Comparison of ENCODE assay signal across 16 mouse cellular contexts in genomic region chr2:113555724-113556123, GRCm38 (mm10).
DNase-seq lines count a peak whose midpoint lies in the region; ATAC-seq and TF ChIP-seq lines count a peak whose summit lies in the region.
"Had no signal": no experiment of that assay in that cellular context is flagged by ENCODE, and none has a peak within 500 bp of the region (broad histone marks: within the 10 kb centered on the region; RNA-seq: fewer than 3 reads in every experiment).

No protein-coding gene starts in this region.

- no peak overlapping the region for H3K27ac ChIP-seq in heart, postnatal 0 days (ENCODE audit: low read depth)
- H3K27ac ChIP-seq in stomach, embryonic 16.5 days (ENCODE audit: low read length): peak overlapping the region; percentile 40; the same call in 1 of the 2 replicates
- H3K27ac ChIP-seq: left cerebral cortex, adult 2 months; limb, embryonic 12.5 days; liver, embryonic 15.5 days; midbrain, embryonic 12.5 days had no signal

- no peaks in the 10 kb centered on the region for H3K36me3 ChIP-seq in heart, postnatal 0 days (replicated peaks; ENCODE audit: control insufficient read depth, insufficient read depth, low read length)
- H3K36me3 ChIP-seq in stomach, embryonic 16.5 days (ENCODE audit: control insufficient read depth, insufficient read depth, low read length): no peaks in the 10 kb centered on the region
- H3K36me3 ChIP-seq: G1E; limb, embryonic 12.5 days; liver, embryonic 15.5 days; midbrain, embryonic 12.5 days had no signal

- peak; percentile 7 for DNase-seq in gastrocnemius, adult 18-20 months (ENCODE audit: low spot score)
- DNase-seq in gastrocnemius, postnatal 14 days: no peak
- peak; percentile 18 for DNase-seq in right cerebral cortex, postnatal 14 days
- DNase-seq in right cerebral cortex, postnatal 36 days (ENCODE audit: low spot score in 2 of 2): no peak
- DNase-seq in heart, postnatal 0 days (ENCODE audit: low spot score): peak; percentile 75
- DNase-seq in layer of hippocampus, adult 9-11 months: no peak
- DNase-seq: cerebellum, adult 2 months; lung, postnatal 36 days had no signal

- no peak for TF ChIP-seq CTCF in heart, postnatal 0 days (IDR thresholded peaks at IDR 0.05; ENCODE audit: low read depth)

- ATAC-seq in heart, postnatal 0 days (ENCODE audit: insufficient read depth, low read depth): peak; percentile 70
- peak; percentile 76 for ATAC-seq in stomach, embryonic 16.5 days (ENCODE audit: insufficient read depth, low FRiP score)
- no peak for ATAC-seq in erythroid progenitor cell, adult 5-6 weeks (replicated peaks; ENCODE audit: low FRiP score, poor library complexity, severe bottlenecking)

- TF ChIP-seq EP300 in heart, postnatal 0 days (IDR thresholded peaks at IDR 0.05; ENCODE audit: low read depth): no peak; the same call in 1 of the 2 replicates

- H3K9me3 ChIP-seq in heart, postnatal 0 days (replicated peaks; ENCODE audit: control insufficient read depth, low read length): no peaks in the 10 kb centered on the region
- no peaks in the 10 kb centered on the region for H3K9me3 ChIP-seq in stomach, embryonic 16.5 days (replicated peaks; ENCODE audit: control insufficient read depth, low read length)
- H3K9me3 ChIP-seq: limb, embryonic 12.5 days; liver, embryonic 15.5 days; midbrain, embryonic 12.5 days had no signal

- H3K4me3 ChIP-seq in heart, postnatal 0 days (ENCODE audit: low read depth, low read length): no peak overlapping the region
- no peak overlapping the region for H3K4me3 ChIP-seq in stomach, embryonic 16.5 days (replicated peaks; ENCODE audit: low read length)
- H3K4me3 ChIP-seq: erythroblast, embryonic 14.5 days; left cerebral cortex, adult 2 months; limb, embryonic 12.5 days; liver, embryonic 15.5 days; midbrain, embryonic 12.5 days had no signal

- no peak overlapping the region for H3K9ac ChIP-seq in heart, postnatal 0 days (replicated peaks; ENCODE audit: low read depth, low read length)
- H3K9ac ChIP-seq in stomach, embryonic 16.5 days (ENCODE audit: low read length): no peak overlapping the region
- H3K9ac ChIP-seq: limb, embryonic 12.5 days; liver, embryonic 15.5 days; midbrain, embryonic 12.5 days had no signal

- H3K4me2 ChIP-seq in heart, postnatal 0 days (ENCODE audit: low read depth, low read length): peak overlapping the region; percentile 19; the same call in 1 of the 2 replicates
- no peak overlapping the region for H3K4me2 ChIP-seq in stomach, embryonic 16.5 days (ENCODE audit: low read depth, low read length)
- H3K4me2 ChIP-seq: limb, embryonic 12.5 days; liver, embryonic 15.5 days; midbrain, embryonic 12.5 days had no signal

- H3K4me1 ChIP-seq in heart, postnatal 0 days (ENCODE audit: control insufficient read depth, insufficient read depth): 0 out of 2 replicates have a peak, but pooled peaks cover 14% of the 10 kb centered on the region
- H3K4me1 ChIP-seq in stomach, embryonic 16.5 days (ENCODE audit: control insufficient read depth, insufficient read depth, low read length): no peaks in the 10 kb centered on the region
- H3K4me1 ChIP-seq: limb, embryonic 12.5 days; liver, embryonic 15.5 days; midbrain, embryonic 12.5 days had no signal

- intact Hi-C loops in gastrocnemius, postnatal 14 days (cut with DNase I; ENCODE audit: low total_unique reads): no loop called here

- WGBS in heart, postnatal 0 days: 31% methylated on average over 2 of the region's 2 CpGs
- 68% methylated on average over 2 of the region's 2 CpGs for WGBS in stomach, embryonic 16.5 days

- no peaks in the 10 kb centered on the region for H3K27me3 ChIP-seq in heart, postnatal 0 days (ENCODE audit: control insufficient read depth, insufficient read depth, low read length)
- no peaks in the 10 kb centered on the region for H3K27me3 ChIP-seq in stomach, embryonic 16.5 days (ENCODE audit: control insufficient read depth, insufficient read depth, low read length)
- H3K27me3 ChIP-seq: limb, embryonic 12.5 days; liver, embryonic 15.5 days; midbrain, embryonic 12.5 days had no signal

Comparison
In these comparisons a context has a peak if more than half of its experiments do, and no peak if none do; other contexts are left out.
1. DNase-seq: peak in gastrocnemius, adult 18-20 months (single experiment), right cerebral cortex, postnatal 14 days (single experiment) and heart, postnatal 0 days (single experiment); none in gastrocnemius, postnatal 14 days (single experiment), right cerebral cortex, postnatal 36 days (0 of 2) and layer of hippocampus, adult 9-11 months (single experiment).